Mouse (Mus musculus) testis, adult 2 months (tissue): ENCODE results near the gene Gm3625. TPM values are rescaled to one million over a fixed set of nuclear protein-coding genes. Genes with fewer than 3 reads are reported as not detected.

Source experiments
- H3K27ac ChIP-seq: fragments of 200-500 bp; 2 replicates; pipeline ENCODE4 v1.5.1; 2012; ENCODE audit warnings: low read depth, low read length; ENCODE audit not compliant: control insufficient read depth, insufficient read depth
- H3K27me3 ChIP-seq: fragments of 200-500 bp; 2 replicates; pipeline ENCODE4 v1.6.1; 2012; ENCODE audit warnings: mild to moderate bottlenecking, low read length, moderate library complexity; ENCODE audit not compliant: control insufficient read depth, insufficient read depth
- H3K36me3 ChIP-seq: fragments of 200-500 bp; 2 replicates; pipeline ENCODE4 v1.6.1; 2012; ENCODE audit warnings: mild to moderate bottlenecking, low read length; ENCODE audit not compliant: control insufficient read depth, insufficient read depth
- H3K4me1 ChIP-seq: fragments of 200-500 bp; 2 replicates; pipeline ENCODE4 v1.6.1; 2012; ENCODE audit warnings: low read length; ENCODE audit not compliant: control insufficient read depth, insufficient read depth
- H3K4me3 ChIP-seq: fragments of 200-500 bp; 2 replicates; pipeline ENCODE4 v1.5.1; 2012; ENCODE audit warnings: low read depth, mild to moderate bottlenecking, low read length, moderate library complexity, mixed read lengths; ENCODE audit not compliant: control insufficient read depth
- CTCF ChIP-seq: fragments of 200-500 bp; IDR thresholded peaks from 2 replicates; pipeline ENCODE4 v1.5.1; 2012; ENCODE audit warnings: low read depth, mild to moderate bottlenecking, inconsistent platforms, low read length, moderate library complexity; ENCODE audit not compliant: control insufficient read depth, insufficient read depth, insufficient replicate concordance
- POLR2A ChIP-seq: fragments of 200-500 bp; IDR thresholded peaks from 2 replicates; pipeline ENCODE4 v1.6.1; 2012; ENCODE audit warnings: low read depth, mild to moderate bottlenecking, inconsistent platforms, low read length, moderate library complexity; ENCODE audit not compliant: control insufficient read depth
- polyA plus RNA-seq: library from polyadenylated mRNA; depleted of rRNA; stranded (reverse); fragments of >200 nt; gene quantifications from 2 replicates; pipeline ENCODE4 v1.2.3, GENCODE M21; 2012

Gene Gm3625
- polyA plus RNA-seq, 1 experiment, result not detected

- TF ChIP-seq POLR2A (no peak), CTCF (no peak)
- no peak overlapping the region for H3K4me3 ChIP-seq
- peaks cover 4% of the 10 kb centered on the region for H3K4me1 ChIP-seq
- no peak overlapping the region for H3K27ac ChIP-seq
- H3K27me3 ChIP-seq, result no peaks in the 10 kb centered on the region
- H3K36me3 ChIP-seq, result no peaks in the 10 kb centered on the region
Measured at GRCm38 (mm10) chr12:4587846-4588245, 4.9 kb downstream of the Gm3625 start.

GRCm38 (mm10) chr12:4582326-4582725, 10.4 kb downstream of the Gm3625 start:
- Histone ChIP-seq H3K4me3 (no peak overlapping the region), H3K36me3 (no peaks in the 10 kb centered on the region), H3K4me1 (no peaks in the 10 kb centered on the region), H3K27ac (no peak overlapping the region), H3K27me3 (no peaks in the 10 kb centered on the region)
- TF ChIP-seq POLR2A (no peak), CTCF (no peak)

GRCm38 (mm10) chr12:4574065-4574464, 18.7 kb downstream of the Gm3625 start:
- Histone ChIP-seq H3K4me1 (no peaks in the 10 kb centered on the region), H3K27ac (no peak overlapping the region), H3K36me3 (no peaks in the 10 kb centered on the region), H3K4me3 (no peak overlapping the region), H3K27me3 (no peaks in the 10 kb centered on the region)
- TF ChIP-seq POLR2A (no peak), CTCF (no peak)

GRCm38 (mm10) chr12:4571864-4572263, 20.9 kb downstream of the Gm3625 start:
- Histone ChIP-seq H3K27me3 (no peaks in the 10 kb centered on the region), H3K27ac (no peak overlapping the region), H3K4me3 (no peak overlapping the region), H3K4me1 (no peaks in the 10 kb centered on the region), H3K36me3 (no peaks in the 10 kb centered on the region)
- TF ChIP-seq CTCF (peak; percentile 13; the same call in 1 of the 2 replicates), POLR2A (no peak)

GRCm38 (mm10) chr12:4558475-4559279, 34.0 kb downstream of the Gm3625 start:
- Histone ChIP-seq H3K4me3 (no peak overlapping the region), H3K4me1 (peaks cover 2% of the 10 kb centered on the region; the same call in 1 of the 2 replicates), H3K36me3 (no peaks in the 10 kb centered on the region), H3K27ac (peak overlapping the region; percentile 27), H3K27me3 (no peaks in the 10 kb centered on the region)
- TF ChIP-seq POLR2A (no peak), CTCF (no peak)

DNA sequence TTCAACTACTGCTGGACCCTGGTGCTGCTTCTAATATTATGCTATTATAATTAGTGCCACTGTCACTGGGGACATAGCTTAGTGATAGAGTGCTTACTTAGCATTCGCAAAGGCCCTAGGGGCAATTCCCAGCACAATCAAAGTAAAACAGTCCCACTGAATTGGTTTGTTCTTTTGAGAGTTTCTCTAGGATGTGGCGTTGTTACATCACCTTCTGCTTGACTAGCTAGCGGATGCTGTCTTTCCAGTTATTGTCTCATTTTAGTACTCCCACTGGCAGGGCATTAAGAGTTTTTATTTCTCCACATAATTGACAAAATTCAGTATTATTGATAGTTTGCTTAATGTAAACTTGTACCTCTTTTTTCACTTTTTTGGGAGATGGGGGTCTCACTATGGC, 34.7 kb downstream of the Gm3625 start:
- no peaks in the 10 kb centered on the region for H3K27me3 ChIP-seq
- no peak for TF ChIP-seq CTCF
- no peak for TF ChIP-seq POLR2A
- no peak overlapping the region for H3K4me3 ChIP-seq
- H3K4me1 ChIP-seq, result peaks cover 2% of the 10 kb centered on the region; the same call in 1 of the 2 replicates
- H3K36me3 ChIP-seq, result no peaks in the 10 kb centered on the region
- no peak overlapping the region for H3K27ac ChIP-seq

DNA sequence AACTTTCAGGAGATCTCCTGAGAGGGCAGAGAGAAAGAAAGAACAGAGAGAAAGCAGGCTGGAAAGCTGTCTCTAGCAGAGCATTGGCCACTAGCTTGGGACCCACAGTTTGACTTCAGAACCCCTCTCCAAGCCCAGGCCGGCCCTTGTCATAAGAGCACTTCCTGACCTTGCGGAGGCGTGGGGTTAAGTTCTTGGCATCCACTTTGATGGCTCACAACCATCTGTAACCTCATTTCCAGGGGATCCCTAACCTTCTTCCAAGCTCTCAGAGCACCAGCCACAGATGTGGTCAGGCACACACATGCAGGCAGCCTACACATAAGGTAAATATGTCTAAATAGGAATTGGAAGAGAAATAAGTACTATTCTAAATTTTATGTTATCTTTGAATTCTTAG, 35.3 kb downstream of the Gm3625 start:
- TF ChIP-seq POLR2A (no peak), CTCF (no peak)
- no peak overlapping the region for H3K4me3 ChIP-seq
- H3K4me1 ChIP-seq, result peaks cover 2% of the 10 kb centered on the region; the same call in 1 of the 2 replicates
- no peak overlapping the region for H3K27ac ChIP-seq
- no peaks in the 10 kb centered on the region for H3K27me3 ChIP-seq
- no peaks in the 10 kb centered on the region for H3K36me3 ChIP-seq

DNA sequence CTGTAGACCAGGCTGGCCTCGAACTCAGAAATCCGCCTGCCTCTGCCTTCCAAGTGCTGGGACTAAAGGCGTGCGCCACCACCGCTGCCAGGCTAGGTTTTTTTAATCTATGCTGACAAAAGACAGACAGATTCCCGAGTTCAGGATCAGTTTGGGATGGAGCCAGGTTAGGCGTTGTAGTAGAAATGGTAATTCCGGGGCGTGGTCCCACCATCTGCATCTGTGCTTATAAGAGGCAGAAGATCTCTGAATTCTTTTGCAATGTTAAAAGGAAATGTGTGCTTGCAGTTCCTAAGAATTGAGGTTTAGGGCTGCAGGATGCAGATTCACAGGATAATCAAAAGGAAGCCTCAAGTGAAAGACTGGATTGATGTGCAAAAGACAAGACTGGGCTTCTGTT, 35.8 kb downstream of the Gm3625 start:
- Histone ChIP-seq H3K4me3 (no peak overlapping the region), H3K36me3 (no peaks in the 10 kb centered on the region), H3K4me1 (peaks cover 4% of the 10 kb centered on the region), H3K27me3 (no peaks in the 10 kb centered on the region), H3K27ac (no peak overlapping the region)
- TF ChIP-seq POLR2A (no peak), CTCF (no peak)
